Mouse (Mus musculus): ENCODE results near the gene Smim23.

Gene Smim23

DNA sequence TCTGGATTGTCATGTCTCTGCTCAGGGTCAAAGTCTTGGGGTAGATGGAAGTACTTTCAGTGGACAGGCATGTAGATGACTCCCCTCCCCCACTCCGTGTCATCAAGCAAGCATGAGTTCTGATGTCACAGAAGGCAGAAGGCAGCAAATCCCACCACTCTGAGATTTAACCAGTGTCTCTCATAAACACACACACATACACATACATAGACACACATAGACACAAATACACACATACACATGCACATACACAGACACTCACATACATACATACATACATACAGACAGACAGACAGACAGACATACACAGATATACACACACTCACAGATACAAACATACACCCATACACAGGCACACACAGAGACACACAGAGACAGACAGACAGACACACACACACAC lies at the start of gene Smim23:
Gene Smim23, minus strand, starts transcription at position 101 of the 400 bp plus-strand sequence.
- no peak for DNase-seq (ENCODE audit: low spot score)

GRCm38 (mm10) chr11:32868619-32869383 lies 44.4 kb upstream of the Smim23 start:
- DNase-seq (ENCODE audit: low spot score) = no peak

- no peak for DNase-seq (ENCODE audit: low spot score)
These were observed 40.2 kb upstream of the Smim23 start for GRCm38 (mm10) chr11:32864615-32865014.

DNA sequence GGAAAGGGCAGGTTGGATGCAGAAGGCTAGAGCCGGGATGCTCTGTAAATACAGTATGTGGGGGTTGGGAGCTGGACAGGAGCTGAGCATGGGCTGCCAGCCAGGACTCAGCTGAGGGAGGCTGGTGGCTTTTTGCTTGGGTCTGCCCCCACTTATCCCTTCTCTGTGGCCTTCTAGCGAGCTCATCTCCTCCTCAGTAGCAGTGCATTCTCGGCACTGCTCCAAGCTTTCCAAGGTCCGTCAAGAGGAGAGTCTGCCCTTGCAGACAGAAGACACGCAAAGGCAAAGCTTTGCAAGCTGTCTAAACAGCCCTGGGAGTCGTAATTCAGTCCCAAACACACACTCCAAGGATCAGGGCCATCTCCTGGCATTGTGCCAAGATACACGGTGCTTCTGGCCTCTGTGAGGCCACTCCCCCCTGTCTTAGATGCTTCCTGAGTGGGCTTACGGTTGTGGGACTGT lies 33.0 kb upstream of the Smim23 start:
- DNase-seq (ENCODE audit: low spot score) = no peak

DNA sequence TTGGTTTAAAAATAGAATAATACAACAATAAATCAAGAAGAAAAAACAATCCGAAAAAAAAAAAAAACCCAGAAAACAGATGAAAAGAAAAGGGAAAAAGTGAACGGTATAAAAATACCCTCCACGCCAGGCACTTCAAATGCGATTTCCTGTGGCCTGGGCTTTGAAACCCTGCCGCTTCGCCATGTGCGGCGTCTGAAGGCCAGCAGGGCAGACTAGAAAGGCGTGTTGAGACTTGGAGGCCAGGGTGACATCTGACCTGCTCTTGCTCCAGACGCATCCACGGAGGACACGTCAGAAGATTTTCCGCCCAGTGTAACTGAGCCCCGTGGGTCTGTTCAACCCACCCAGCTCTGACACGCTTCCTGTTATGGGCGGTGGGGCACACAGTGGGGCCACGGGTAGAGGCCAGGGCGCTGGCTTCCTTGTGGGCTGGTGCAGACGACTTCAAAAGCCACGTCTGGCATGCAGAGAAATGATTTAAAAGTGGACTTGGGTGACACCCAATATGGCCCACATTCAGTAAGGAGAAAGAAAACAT lies 22.3 kb upstream of the Smim23 start:
- no peak for DNase-seq (ENCODE audit: low spot score)

GRCm38 (mm10) chr11:32841169-32841568 lies 16.8 kb upstream of the Smim23 start:
- DNase-seq (ENCODE audit: low spot score) = no peak

- DNase-seq (ENCODE audit: low spot score) = no peak
These were observed 15.9 kb upstream of the Smim23 start for GRCm38 (mm10) chr11:32840256-32840655.

DNA sequence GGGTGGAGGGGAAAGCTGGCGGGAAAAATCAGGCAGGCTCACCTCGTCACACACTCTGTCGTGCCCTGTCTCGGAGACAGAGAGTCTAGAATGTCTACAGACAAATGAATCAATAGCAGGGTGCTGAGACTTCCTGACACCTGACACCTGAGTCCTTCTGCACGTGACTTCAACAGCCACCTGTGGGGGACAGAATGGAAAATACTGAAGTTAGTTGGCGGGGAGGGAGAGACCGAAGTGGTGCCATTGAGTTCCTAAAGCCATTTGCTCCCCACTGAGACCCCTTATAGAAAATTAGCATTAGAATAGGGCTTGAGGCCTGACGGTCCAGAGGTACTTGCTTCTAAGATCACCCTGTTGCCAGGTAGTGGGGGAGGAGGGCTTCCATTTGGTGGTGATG lies 10.6 kb upstream of the Smim23 start:
- no peak for DNase-seq (ENCODE audit: low spot score)

DNA sequence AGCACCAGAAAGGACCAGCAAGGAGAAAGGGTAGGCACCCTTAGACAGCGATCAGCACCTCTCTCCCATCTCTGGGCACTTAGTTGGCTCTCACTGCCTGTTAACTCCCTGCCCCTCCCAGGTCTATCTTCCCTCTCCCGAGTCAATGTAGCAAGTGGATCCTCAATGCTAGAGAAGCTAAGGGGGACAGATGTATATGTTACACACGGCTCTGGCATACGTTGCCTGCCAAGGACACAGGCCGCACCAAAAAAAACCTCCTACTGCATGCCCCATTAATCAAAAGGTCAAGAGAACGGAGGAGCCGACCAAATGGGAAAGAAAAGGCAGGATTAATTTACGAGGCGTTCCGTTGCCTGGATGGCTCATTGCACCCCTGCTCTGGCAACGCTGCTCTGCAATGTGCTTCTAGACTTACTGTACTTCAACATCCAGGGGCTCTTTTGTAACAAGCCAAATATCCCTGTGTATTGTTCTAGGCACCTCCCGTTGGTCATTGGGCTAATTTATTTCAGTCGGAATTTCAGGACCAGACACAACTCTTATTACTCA lies 10.0 kb upstream of the Smim23 start:
- DNase-seq (ENCODE audit: low spot score) = no peak

DNA sequence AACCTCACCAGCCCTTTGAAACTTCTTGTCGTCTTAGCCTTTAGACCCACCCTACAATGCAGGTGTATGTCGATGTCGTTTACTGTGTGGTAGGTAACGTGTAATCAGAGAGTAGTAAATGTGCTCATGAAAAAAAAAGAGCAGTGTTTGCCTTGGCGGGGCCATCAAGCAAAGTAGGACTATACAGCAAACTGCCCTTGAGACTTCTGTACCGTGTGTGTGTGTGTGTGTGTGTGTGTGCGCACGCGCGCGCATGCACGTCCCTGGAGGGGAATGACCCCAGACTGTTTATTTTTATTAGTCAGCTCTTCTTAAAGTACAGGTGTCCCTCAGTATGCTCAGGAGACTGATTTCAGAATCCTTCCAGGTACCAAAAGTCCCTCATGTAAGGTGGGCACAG lies 6.8 kb downstream of the Smim23 start:
- no peak for DNase-seq (ENCODE audit: low spot score)

DNA sequence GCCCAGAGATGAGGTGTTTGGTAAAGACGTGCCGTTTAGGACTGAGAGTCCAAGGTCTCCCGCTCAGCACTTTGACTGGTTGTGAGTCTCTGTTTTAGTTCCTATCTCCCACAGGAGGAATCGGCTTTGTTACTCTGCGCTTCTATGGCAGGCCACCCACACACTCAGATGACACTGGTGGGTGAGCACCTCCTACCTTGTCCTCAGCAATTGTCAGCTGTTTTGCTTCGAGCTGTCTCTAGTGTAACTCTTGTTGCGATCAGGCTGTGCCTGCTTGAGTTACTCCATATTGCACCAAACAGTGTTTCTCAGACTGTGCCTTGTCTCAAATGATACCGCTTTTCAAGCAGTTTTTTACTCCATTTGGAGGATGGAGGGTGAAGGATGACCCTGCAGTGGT lies 10.1 kb downstream of the Smim23 start:
- no peak for DNase-seq (ENCODE audit: low spot score)

- no peak for DNase-seq (ENCODE audit: low spot score)
These were observed 15.3 kb downstream of the Smim23 start for GRCm38 (mm10) chr11:32809091-32809490.

DNA sequence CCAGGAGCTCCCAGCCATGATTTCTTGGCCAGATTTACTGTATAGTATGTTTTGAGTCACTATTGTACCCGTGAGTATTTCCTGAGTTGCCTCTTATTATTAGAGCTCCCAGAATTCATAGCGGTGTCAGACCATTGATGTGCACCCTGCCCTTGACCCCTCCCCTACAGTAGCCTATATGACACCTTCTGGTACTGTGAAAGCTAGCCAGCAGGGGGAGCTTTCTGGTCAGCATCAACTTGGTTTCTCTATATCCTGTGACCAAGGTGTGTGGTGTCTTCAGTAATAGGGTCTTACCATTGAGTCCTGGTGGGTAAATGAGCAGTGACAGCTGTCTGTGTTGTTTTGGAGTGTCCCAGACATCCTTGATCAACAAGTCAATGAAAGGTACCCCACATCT lies 18.4 kb downstream of the Smim23 start:
- DNase-seq (ENCODE audit: low spot score) = peak; percentile 21

DNA sequence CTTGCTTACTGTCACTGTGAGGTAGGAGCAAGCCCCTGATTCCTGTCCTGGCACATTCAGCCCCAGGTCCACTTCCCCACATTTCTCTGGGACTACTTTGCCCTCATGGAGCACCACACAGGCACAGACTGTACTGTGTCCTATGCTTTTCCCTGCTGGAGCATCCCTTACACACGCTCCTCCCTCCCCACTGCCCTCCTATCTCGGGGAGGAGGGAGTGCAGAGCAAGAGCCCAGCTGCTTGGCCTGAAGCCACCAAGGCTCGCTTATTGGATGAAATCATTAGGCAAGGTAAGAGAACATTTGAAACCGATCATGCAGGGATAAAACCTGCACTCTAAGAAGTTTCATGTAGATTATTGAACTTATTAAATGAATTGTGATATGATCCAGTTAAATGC lies 20.7 kb downstream of the Smim23 start:
- DNase-seq (ENCODE audit: low spot score) = no peak

GRCm38 (mm10) chr11:32801715-32802114 lies 22.7 kb downstream of the Smim23 start:
- DNase-seq (ENCODE audit: low spot score) = no peak

DNA sequence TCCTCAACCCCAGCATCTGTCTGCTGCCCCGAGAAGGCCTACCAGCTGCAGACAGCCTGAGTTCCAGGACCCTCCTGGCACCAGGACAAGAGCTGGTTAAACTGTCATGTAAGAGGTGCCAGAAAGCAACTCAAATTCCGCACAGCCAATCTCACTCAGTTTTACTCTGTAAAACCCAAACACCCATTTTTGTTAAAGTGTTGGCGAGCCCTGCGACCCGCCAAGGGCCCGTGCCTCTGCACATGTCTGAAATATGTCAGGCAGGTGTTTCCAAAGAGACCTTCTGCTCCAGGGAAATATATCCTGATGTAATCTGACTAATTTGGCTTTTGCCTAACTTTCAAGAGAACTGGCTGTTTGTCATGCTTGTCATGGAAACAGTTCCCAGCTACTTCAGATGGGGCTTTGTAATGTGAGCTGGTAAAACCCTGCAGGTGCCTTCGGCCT lies 23.5 kb downstream of the Smim23 start:
- no peak for DNase-seq (ENCODE audit: low spot score)

GRCm38 (mm10) chr11:32798445-32798844 lies 26.0 kb downstream of the Smim23 start:
- no peak for DNase-seq (ENCODE audit: low spot score)

- DNase-seq (ENCODE audit: low spot score) = no peak
These were observed 29.5 kb downstream of the Smim23 start for GRCm38 (mm10) chr11:32794759-32795445.

DNA sequence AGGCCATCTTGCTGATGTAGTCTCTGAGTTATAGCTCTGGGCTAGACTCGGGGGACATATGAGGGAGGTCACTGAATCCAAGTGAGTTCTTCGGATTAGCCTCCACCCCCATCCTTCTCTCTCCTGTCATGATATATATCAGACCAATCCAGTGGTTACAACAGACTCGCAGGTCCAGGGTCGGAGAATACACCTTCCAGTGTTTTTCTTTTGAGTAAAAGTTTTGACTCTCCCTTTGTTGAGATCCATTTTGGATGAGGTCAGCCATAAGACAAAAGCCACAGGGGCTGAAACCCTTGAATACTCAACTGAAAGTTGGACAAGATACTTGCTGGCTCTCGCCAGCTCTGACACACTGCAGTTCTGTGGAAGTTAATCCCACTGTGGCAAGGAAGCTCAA lies 38.2 kb downstream of the Smim23 start:
- DNase-seq (ENCODE audit: low spot score) = no peak

DNA sequence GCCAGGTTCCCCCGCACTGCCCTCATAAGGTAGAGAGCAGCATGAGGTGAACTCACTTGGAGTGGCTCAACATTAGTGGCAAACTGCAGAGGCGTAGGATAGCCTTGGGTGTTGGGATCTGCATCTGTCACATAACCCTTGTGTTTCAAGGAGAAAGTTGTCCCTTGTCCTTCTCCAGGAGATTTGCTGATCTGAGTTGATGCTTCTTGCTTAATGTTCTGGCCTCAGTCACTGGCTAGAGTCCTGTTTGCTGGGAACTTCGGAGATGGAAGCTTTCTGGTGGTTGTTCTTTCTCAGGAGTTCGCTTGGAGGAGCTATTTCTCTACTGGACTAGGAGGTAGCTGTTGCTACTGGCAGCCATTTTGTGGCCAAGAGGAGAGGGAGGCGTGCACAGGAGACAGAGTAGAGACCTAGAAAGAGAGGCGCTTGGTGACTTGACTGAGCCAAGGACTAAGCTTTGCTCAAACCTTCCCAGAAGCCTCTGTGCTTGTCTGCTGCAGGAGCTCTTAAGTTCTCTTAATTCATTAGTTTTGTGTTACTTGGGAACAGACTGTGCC lies 38.7 kb downstream of the Smim23 start:
- no peak for DNase-seq (ENCODE audit: low spot score)

- DNase-seq (ENCODE audit: low spot score) = no peak
These were observed 41.7 kb downstream of the Smim23 start for GRCm38 (mm10) chr11:32782724-32783123.

DNA sequence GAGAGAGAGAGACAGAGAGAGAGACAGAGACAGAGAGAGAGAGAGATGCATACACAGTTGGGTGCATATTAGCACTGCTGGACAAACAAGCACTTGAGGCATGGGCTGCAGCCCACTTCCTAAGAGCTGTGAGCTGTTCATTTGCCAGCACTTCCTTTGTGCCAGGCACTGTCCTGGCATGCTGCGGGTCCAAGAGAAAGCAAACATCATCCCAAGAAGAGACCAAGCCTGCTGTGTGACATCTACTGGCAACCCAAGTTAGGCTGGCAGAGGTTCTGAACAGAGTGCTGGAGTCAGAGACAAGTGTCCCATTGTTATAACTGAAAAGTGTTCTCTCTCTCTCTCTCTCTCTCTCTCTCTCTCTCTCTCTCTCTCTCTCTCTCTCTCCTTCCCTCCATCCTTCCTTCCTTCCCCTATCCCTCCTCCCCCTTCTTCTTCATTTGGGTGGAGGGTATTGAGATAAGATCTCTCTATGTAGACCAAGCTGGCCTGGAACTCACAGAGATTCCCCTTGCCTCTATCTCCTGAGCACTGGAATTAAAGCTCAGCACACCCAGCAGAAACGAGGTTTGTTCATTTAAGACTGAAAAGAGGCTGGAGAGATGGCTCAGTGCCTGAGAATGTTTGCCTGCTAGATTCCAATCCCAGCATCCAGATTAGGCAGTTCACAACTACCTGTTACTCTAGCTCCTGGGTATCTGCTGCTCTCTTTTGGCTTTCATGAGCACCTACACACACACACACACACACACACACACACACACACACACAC lies 42.6 kb downstream of the Smim23 start:
- no peak for DNase-seq (ENCODE audit: low spot score)
